Mouse (Mus musculus): Measurements from ENCODE around the gene Rassf3.

The Rassf3 gene

DNA sequence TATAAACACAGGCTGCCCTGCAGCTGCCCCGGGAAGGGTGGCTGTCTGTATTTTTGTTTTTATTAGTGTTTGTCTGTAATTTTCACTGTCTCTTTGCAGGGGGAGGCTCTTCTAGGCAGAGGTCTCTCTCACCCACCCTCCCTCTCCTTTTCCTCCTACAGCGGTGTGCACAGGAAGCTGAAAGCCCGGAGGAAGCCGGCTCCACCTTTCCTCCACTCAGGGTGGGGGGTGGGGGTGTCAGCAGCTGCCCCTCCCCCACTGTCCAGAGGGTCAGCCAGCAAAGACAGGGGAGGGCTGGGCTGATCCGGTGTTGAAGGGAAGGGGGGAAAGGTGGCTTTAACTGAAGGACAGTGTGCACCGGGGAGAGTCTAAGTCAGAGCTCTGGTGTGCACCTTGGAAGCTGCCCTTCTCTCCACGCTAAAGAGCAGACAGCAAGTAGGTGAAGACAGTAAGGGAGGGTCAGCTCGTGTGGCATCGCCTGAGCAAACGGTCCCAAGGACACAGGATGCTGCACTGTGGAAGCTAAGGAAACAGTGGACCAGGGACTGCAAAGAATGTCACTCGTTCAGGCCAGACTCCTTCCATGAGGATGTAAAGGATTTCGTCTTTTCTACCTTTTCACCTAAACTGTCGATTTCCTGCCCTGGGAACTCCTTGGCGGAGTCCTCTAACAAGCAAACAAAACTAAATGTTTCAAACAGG, 46.0 kb downstream of the Rassf3 start:
- no peak for DNase-seq (ENCODE audit: low read depth, low spot score)

DNA sequence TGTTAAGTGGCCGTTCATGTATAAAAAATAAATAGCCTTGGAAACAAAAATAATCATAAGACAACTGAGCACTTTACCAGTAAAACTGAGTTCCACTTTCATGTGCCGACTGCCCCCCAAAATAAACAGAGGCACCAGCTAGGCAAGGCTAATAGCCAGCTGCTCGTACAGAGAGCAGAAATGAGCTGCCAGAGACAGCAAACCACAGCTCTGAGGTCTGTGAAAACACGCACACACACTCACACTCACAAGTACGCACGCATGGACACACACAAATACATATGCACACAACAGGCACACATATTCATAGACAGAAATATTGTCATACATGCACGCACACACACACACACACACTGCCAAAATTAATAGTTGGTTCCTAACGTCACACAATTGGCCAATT, 46.6 kb downstream of the Rassf3 start:
- DNase-seq (ENCODE audit: low read depth, low spot score): no peak

DNA sequence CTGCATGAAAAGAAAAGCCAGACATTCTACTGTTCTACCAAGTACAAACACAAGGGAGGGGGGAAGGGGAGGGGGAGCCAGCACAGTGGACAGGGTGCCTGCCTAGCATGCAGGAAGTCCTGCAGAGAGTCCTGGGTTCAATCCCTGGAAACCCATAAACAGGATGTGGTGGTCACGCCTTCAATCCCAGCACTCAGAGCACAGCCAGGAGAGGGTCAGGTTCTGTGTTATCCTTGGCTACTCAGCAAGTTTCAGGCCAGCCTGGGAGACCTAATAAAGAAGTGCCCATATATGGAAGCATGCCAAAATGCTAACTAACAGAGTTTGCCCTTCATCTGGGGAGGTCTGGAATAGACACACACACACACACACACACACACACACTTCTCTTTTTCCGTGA, 47.1 kb downstream of the Rassf3 start:
- DNase-seq (ENCODE audit: low read depth, low spot score): no peak

DNA sequence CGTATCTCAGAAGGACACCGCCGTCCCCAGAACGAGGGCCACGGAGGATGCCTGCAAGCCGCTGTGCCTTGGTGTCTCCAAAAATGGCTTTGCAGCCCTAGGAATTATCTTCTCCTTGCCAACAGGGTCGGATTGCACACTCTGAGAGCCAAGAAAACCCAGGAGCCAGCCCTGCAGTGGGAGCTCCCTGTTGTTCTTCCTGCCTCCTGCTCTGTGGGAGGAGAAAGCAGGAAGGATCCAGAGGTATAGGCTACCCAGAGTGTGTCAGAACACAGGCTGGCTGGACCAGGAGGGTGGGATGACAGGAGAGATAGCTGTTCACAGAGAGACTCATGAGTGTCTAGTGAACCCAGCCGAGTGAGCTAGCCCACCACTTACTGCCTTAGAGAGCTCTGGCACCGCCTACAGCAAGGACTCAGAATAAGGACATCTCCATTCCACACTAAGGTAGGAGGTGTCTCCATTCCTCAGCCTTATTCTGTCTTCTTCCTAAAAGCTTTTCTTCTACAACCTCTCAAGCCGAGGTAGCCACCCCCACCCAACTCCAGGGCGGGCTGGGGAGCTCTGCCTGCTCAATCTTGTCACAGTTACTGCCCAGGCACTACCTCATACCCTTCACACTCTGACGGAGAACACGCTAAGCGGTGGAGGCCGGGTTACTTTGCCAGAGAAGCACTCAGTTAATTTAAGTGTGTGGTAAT, 48.0 kb downstream of the Rassf3 start:
- no peak for DNase-seq (ENCODE audit: low read depth, low spot score)

DNA sequence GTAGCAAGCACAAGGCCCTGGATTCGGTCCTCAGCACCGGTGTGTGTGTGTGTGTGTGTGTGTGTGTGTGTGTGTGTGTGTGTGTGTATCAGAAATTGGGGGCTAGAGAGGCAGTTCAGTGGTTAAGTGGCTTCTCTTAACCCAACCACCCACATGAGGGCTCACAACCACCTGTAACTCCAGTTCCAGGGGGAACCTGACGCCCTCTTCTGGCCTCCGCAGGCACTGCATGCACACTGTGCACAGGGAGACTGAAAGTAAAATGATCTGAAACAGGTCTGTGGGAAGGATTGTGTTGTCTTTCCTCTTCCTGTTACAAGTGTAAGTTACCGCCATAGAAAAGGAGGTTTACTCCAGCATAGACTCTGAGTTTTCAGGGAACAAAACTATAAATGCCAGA, 49.0 kb downstream of the Rassf3 start:
- DNase-seq (ENCODE audit: low read depth, low spot score): no peak

DNA sequence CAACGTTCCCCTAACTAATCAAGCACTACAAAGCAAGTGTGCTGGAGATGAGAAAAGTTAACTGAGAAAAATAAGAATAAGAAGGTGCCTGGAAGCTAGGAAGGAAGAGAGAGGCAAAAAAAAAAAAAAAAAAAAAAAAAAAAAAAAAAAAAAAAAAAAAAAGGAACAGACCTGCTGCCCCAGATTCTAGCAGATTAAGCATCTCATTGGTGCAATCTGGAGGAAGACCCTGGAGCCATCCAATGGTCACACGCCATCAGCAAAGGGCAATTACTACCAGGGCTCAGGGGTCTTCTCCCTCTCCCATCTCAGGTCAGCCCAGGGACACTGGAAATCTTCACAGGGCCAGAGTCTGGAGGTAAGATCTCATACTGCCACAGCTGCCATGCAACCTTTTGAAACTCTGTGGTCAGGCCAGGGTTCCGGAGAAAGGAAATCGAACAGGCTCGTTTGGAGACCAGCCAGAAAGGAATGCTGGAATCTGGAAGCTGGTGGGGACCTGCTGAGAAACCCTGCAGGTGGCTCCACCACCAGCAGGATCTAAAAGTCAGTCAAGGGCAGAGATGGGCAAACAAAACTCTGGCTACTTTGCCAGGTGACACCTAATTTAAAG, 49.6 kb downstream of the Rassf3 start:
- no peak for DNase-seq (ENCODE audit: low read depth, low spot score)

DNA sequence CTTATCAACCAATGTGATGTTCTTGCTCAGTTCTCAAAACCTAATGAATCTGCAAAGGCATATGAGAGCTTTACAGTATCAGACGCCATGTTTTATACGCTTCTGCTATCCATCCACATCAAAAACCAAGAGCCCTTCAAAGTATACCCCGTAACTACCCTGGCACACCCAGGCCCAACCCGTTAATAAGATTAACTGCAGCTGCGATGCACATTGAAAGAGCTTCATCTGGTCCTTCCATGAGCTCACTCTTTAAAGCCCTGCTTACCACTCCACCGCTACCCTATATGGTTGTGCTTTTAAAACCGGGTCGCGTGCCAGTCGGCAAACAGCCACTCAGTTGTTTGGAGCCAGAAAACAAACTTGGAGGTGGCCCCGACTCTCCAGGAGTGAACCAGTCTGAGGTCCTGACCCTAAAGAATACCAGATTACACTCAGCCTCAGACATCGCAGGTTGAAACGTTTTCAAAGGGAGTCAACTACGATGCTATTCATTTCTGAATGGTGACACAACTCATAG, 50.6 kb downstream of the Rassf3 start:
- no peak for DNase-seq (ENCODE audit: low read depth, low spot score)

DNA sequence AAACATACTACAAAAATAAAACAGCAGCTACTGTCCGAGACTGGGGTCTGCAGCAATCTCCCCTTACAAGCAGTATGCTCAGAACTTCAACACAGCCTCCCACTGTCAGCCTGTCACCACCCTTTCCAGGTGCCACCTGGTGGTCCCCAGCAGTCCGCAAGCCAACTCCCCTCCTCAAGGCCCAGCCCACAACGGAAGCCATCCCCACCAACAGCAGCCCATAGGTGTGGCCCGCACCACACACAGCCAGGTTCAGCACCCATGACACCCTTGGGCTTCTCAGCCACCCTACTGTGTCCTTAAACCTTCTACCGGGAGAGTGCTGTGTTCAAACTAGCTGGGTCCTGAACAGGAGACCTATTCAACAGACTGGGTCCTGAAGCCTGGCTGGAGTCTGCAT, 51.1 kb downstream of the Rassf3 start:
- DNase-seq (ENCODE audit: low read depth, low spot score): no peak

DNA sequence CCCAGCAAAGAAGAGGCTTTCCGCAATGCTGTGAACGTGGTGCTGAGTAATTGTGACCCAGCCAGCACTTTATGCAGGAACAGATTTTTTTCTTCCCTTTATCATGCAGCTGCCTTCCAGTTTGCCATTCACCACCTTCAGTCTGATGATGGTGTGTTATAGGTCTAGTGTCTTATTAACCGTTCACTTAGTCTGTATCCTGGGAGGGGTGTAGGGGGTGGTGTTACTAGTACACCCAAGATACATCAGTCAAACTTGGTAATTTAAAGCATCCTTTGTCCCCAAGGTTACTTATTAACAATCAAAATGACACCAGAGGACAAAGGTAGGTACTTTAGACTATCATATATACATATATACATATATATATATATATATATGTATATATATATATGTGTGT, 51.7 kb downstream of the Rassf3 start:
- DNase-seq (ENCODE audit: low read depth, low spot score): no peak

DNA sequence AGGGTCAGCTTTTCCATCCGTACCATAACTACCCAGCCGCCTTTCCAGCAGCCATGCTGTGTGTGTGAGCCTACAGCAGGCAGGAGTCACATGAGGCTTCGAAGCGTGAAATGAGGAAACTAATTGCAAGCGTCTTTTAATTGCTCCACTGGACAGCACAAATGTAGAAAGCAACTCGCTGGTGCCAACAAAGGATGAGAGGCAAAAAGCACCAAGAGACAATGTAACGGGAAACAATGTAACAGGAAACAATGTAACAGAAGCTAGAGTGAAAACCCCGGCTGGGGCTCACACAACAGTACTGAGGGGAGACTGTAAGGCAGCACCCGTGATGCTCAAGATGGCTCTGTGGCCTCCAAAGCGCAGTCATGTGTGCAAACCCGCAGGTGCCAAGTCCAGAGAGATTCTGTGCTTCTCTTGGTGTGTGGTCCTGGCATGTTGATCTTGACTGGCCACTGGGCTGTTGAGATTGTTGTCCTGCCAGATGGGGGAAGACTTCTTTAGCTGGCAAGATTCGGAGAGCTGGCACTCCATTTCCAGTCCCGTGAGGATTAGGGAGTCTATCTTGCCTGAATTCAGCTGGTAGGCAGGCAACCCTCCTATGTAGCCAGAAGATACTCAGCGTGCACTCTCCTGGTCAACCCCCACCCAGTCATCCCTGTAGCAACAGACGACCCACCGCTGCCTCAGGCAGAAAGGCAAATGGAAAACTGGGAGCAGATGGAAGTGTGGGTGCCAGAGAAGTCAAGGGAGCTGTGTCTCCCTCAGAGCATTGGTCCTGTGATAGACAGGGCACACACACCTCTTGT, 52.4 kb downstream of the Rassf3 start:
- DNase-seq (ENCODE audit: low read depth, low spot score): no peak

DNA sequence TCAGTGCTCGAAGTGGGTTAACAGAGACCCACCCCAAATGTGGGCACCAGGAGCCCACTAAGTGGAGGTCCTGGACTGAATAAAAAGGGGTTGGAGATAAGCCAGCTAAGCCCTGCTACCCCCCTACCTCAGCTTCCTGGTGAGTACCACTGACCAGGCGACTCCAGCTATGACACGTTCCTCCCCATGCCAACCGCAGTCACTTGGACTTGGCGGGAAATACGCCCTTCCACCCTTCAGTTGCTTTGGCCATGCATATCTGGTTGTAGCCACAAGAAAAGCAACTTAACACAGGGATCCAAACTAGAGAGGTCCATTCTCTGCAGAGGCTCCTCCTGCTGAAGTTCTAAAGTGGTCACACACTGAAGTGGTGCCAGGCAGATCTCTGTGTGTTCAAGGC, 53.9 kb downstream of the Rassf3 start:
- no peak for DNase-seq (ENCODE audit: low read depth, low spot score)

DNA sequence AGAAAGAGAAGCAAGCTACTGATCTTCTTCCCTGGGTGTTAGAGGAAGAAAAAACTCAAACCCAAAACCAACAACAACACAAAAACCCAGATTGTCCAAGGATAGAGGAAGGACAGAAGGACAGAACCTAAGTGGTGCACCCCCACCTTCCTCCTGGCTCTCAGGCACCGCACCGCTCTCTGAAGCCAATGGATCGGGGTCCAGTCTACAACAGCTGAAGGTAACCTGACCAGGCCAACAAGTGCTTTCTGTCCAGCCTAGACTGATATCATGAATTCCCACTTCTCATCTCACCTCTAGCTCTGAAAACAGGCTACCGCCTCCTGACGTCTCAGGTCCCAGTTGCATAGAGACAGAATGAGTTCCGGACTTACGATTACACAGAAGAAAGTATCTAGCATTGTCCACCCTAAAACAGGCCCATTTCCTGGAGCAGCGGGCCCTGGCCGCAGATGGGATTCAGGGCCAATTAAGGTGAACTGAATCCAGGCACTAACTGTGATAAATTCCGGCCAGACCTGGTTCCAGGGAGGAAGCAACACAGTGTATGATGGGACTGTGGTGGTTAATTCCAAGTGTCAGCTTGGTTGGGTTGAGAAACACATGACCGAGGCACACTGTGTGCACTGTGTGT, 54.4 kb downstream of the Rassf3 start:
- DNase-seq (ENCODE audit: low read depth, low spot score): no peak

DNA sequence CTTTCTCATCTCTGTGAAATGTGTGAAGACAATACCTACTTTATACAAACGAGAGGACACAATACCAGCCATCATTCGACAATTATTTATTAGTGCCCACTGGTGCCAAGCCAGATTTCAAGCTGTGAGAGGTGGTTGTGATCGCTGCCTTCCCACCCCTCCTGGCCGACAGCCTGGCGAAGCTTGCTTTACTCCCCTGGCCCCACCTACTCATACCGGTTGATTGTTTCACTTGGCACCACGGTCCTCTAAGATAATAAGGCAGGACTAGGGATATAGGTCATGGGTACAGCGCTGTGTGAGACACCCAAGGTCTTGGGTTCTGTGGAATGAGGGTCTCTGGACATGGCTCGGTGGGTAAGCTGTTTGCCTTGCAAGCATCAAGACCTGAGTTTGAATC, 55.1 kb downstream of the Rassf3 start:
- DNase-seq (ENCODE audit: low read depth, low spot score): no peak

DNA sequence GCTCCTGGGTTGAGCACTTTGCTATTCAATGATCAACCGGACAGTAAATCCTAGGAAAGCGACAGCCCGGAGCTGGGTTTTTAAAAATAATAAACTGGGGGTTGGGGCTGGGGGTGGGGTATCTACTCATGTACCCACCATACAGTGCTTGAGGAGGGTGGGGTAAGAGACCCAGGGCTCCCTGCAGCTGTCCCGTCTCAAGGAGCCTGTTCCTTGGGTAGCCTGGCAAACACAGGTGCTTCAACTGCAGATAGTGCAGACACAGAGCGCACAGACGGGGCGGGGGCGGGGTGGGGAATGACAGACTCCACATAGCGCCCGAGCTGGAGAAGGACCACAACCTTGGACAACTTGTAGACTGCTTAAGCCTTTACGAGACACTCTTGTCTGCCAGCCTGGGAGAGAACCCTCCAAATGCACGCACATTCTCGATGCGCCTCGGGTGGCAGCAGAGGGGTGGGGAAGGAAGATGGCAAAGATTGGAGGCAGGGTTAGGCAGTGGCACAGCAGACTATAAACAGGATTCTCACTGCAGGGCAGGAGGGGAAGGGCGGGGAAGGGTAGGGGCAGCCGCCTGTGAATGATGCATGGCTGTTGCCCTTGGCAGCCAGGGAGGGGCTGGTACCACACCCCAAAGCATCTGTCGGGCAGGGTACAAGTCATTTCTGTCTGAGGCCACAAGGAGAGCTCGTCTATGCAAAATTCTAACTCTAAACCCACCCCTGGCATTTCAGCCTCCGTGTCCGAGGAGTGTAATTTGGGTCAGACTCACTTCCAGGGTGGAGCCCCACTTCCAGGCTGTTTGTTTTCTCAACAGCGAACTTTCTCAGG, 56.3 kb downstream of the Rassf3 start:
- DNase-seq (ENCODE audit: low read depth, low spot score): no peak

DNA sequence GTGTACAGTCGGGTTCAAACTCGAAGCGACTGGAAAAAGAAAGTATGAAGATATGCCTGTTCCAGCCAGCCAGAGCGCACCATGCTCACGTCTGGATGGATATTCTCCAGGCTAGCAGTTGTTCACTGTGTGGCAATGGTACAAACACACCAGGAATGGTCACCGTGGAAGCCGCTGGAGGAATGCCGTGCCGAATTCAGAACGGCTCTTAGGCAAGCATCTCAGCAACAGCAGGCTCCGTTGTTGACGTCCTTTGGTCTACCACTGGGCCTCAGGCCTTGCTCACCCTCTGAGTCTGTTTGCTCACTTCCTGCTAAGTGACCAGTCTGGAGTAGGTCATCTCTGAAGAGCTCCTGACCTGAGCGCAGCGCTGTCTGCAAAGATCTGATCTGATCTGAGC, 57.3 kb downstream of the Rassf3 start:
- no peak for DNase-seq (ENCODE audit: low read depth, low spot score)

DNA sequence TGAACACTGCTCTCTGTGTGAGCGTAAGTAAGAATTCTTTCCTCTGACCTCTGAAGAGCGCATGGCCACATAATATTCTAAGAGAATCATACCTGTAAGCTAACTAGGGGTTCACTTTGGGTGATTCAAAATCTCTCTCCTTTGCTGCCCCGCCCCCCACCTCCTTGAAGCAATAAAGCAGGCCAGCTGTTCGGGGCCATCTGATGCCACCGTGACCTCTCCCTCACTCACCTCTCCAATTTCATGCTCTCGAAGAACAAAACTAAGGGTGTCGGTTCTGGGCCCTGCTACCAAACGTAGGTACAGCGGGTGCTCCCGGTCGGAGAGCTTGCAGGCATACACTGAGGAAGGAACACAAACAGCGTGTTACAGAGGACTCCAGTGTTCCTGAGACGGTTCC, 62.0 kb downstream of the Rassf3 start:
- DNase-seq (ENCODE audit: low read depth, low spot score): no peak

DNA sequence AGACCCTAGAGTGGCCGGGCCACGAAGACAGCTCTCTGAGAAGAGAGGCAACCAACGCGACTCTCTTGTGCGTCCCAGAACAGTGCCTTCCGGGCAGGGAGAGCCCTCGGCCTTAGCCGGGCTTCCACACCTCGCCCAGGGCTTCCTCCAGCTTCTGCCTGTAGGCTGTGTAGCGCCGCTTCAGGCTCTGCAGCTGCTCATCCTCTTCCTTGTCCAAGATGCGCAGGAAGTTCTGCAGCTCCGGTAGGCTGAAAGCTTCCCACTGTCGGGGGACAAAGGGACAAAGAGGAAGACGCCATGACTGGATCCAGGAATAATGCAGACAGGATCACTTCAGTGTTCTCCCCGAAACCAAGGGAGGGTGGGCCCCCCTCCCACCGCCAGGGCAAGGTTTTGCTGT, 63.3 kb downstream of the Rassf3 start:
- no peak for DNase-seq (ENCODE audit: low read depth, low spot score)

DNA sequence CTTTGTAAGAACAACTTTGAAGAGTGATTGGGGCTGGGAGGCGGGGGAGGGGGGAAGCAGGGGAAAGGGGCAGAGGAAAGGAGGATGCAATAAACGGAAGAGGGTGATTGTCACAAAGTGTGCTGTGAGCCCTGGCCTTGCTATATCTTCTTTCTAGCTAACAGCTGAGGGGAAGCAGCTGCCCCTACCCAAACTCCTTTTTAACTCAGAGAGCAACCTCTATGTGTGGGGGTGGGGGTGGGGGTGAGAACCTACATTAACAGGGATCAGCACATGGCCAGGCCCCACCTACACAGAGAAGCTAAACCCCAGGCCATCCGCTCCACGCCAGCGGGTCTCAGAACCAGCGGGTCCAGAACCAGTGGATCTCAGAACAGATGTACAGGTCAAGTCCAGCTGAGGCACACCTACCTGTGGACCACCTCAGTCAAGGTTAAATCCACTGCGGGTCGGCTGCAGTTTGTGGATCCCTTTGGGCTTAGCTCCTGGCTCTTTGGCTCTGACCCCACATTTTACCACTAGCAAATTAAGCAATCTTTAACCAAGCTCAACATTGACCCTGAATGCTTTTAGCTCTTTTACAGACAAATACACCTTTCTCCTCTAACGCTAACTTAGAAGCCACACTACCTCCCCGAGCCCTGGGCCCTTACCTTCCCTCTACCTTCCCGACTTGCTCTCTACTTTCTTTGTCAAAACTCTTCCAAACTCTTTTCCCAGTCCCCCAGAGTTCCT, 64.3 kb downstream of the Rassf3 start:
- DNase-seq (ENCODE audit: low read depth, low spot score): no peak

DNA sequence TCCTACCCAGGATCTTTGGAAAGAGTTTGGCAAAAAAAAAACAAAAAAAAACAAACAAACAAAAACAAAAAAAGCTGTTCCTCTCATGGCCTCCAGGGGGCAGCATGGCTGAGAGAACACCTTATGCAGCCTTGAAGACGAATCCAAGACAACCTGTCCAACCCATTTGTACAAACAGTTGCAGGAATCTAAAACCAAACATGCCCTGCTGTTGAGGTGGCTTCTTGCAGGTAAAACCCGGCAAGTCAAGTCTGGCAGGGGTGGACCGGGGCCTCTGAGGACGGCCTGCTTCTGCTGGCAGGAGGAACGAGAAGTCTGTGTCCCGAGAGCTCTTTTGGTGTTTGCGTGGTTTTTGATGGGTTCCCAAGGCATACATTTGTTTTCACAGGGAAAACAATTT, 66.4 kb downstream of the Rassf3 start:
- DNase-seq (ENCODE audit: low read depth, low spot score): peak; percentile 68

DNA sequence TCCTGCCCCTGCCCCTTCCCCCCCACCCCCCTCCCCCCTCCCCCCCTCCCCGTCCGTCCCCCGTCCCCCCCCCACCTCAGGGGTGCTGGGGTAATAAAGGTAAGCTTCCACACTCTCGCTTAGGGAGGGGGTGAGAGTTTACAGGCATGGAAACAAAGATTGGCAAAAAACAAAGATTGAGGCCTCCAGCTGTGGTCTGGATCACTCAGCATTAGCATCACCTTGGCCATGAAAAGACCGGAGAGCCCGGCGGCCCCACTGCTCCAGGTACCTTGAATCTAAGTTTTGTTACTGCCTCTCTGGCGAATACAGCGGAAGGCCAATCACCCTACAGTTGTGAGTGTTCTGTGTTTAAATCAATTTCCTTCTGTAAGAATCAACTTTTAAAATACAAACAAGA, 72.2 kb downstream of the Rassf3 start:
- no peak for DNase-seq (ENCODE audit: low read depth, low spot score)

Data from 3T3-L1 (cell line).